Mouse (Mus musculus): ENCODE measurements around the gene Mcidas. TPM values are rescaled to one million over a fixed set of nuclear protein-coding genes. Genes with fewer than 3 reads are reported as not detected.

Mcidas gene
- polyA plus RNA-seq, 1 experiment from 2014 or later, result not detected

DNA sequence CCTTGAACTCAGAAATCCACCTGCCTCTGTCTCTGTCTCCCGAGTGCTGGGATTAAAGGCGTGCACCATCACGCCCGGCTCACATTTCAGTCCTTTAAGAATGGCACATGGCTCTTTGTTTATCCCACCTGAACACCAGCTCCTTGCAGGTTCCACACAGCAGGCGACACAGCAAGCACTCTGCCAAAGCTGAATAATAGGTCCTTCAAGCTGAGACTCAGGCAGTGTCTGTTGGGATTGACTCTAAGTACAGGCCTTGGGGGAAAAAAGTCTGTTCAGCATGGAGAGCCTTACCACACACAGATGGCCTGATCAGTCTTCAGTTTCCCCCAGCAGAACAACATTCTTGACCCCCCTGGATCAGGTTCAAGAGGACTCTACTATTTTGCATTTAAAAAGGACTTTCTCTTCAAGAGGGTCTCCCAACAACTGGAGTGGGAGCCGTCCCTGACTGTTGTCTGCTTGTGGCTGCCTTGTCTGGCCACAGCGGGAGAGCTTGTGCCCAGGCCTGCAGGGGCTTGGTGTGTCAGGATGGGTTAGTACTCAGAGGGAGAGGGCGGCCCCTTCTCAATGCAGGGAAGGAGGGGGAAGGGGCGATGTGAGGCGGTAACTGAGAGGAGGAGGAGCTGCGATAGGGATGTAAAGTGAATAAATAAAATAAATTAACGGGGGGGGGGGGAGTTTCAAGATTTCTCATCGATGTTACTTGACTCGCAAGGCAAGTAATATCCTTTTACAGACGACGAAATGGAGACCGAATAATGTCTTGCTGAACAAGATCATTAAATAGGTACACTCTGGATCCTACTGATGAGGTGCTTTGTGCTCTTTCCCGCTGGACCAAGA is 7.8 kb upstream of the Mcidas start:
- Histone ChIP-seq H3K4me2 (no peak overlapping the region), H3K4me3 (ENCODE audit: low read depth, low read length) (no peak overlapping the region)

DNA sequence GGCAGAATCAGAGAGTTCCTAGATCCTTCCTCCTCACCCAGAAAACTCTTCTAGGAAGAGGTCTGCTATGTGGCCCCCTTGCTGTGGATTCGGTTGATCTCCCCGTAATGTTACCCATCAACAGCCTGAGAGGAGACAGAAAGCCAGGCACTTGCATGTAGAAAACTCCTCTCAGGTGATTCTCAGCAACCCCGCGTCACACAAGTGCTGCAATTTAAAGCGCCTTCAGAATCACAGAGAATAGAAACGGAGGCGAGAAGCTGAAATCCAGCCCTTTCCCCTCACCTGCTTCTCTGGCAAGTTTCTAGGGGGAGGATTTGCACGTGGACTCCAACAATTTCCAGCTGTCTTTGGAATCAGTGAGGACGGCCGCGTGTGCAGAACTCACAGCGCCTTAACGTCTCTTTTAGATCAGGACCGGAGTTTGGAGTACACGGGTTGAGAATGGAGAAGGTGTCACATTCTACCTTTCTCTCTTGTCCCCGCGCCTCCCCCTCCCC is 7.1 kb upstream of the Mcidas start:
- ATAC-seq (replicated peaks; ENCODE audit: low FRiP score) (no peak), DNase-seq (ENCODE audit: low spot score) (no peak)
- Histone ChIP-seq H3K27me3 (replicated peaks; ENCODE audit: control insufficient read depth, insufficient read depth, low read length) (peaks cover 70% of the 10 kb centered on the region), H3K27ac (ENCODE audit: low read depth, low read length) (no peak overlapping the region), H3K4me1 (replicated peaks; ENCODE audit: control insufficient read depth, insufficient read depth, low read length) (peaks cover 14% of the 10 kb centered on the region), H3K9ac (ENCODE audit: low read depth, low read length) (no peak overlapping the region), H3K36me3 (ENCODE audit: control insufficient read depth, insufficient read depth, low read length) (no peaks in the 10 kb centered on the region), H3K4me2 (peak overlapping the region; percentile 96), H3K9me3 (ENCODE audit: control insufficient read depth, low read length) (no peaks in the 10 kb centered on the region), H3K4me3 (ENCODE audit: low read depth, low read length) (no peak overlapping the region)
- WGBS, result 3% methylated on average over 17 of the region's 17 CpGs

More for the DNA sequence above, 7.8 kb upstream of the Mcidas start:
- H3K9ac ChIP-seq (ENCODE audit: low read depth, low read length), result no peak overlapping the region
- peaks cover 67% of the 10 kb centered on the region for H3K27me3 ChIP-seq (replicated peaks; ENCODE audit: control insufficient read depth, insufficient read depth, low read length)
- peaks cover 14% of the 10 kb centered on the region for H3K4me1 ChIP-seq (replicated peaks; ENCODE audit: control insufficient read depth, insufficient read depth, low read length)
- ATAC-seq (replicated peaks; ENCODE audit: low FRiP score), result no peak
- no peak for DNase-seq (ENCODE audit: low spot score)
- H3K9me3 ChIP-seq (ENCODE audit: control insufficient read depth, low read length), result no peaks in the 10 kb centered on the region
- 11% methylated on average over 18 of the region's 18 CpGs for WGBS
- no peak overlapping the region for H3K27ac ChIP-seq (ENCODE audit: low read depth, low read length)
- H3K36me3 ChIP-seq (ENCODE audit: control insufficient read depth, insufficient read depth, low read length), result no peaks in the 10 kb centered on the region

DNA sequence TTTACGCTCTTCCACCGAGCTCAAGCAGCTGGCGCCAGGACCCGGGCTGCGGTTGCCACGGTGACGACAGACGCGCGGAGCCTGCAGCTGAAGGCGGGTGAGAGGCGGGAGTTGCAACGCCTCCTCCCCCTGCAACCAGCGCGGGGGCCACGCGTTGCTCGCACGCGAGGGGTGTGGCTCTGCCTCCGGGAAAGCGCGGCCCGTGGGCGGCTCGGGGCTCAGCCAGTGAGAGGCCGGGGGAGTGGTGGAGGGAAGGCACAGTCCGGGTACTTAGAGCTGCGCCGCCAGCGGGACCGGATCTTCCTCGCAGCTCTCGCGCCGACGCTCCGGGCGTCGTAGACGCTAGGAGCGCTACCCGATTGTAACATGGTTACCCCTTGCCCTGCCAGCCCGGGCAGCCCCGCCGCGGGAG is 6.1 kb upstream of the Mcidas start, which contains the start of gene Ccno:
TSS of gene Ccno (plus strand) at position 271 of the 412 bp plus-strand sequence.
- DNase-seq (ENCODE audit: low spot score) (peak; percentile 86), ATAC-seq (replicated peaks; ENCODE audit: low FRiP score) (peak; percentile 86)
- Histone ChIP-seq H3K4me2 (peak within 1 kb of the TSS; percentile 96), H3K4me3 (ENCODE audit: low read depth, low read length) (peak within 1 kb of the TSS; percentile 53), H3K4me1 (replicated peaks; ENCODE audit: control insufficient read depth, insufficient read depth, low read length) (peaks cover 14% of the 10 kb centered on the region), H3K9me3 (ENCODE audit: control insufficient read depth, low read length) (no peaks in the 10 kb centered on the region), H3K36me3 (ENCODE audit: control insufficient read depth, insufficient read depth, low read length) (no peaks in the 10 kb centered on the region), H3K27me3 (replicated peaks; ENCODE audit: control insufficient read depth, insufficient read depth, low read length) (peaks cover 77% of the 10 kb centered on the region), H3K27ac (ENCODE audit: low read depth, low read length) (no peak within 1 kb of the TSS), H3K9ac (ENCODE audit: low read depth, low read length) (no peak within 1 kb of the TSS)
- WGBS, result under 1% methylated on average over 47 of the region's 47 CpGs

DNA sequence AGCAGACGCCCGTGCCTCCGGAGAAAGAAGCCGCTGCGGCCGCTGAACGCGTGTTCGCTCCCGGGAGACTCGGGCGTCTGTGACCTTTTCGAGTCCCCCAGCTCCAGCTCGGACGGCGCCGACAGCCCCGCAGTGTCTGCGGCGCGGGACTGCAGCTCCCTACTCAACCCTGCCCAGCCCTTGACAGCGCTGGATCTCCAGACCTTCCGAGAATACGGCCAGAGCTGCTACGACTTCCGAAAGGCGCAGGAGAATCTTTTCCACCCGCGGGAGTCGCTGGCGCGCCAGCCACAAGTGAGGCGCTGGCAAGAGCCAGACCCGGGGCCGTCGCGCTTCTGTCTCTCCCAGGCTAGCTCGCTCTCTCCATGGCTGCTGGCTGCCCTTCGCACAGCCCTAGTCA is 5.7 kb upstream of the Mcidas start:
- DNase-seq (ENCODE audit: low spot score) (peak; percentile 47), ATAC-seq (replicated peaks; ENCODE audit: low FRiP score) (0 out of 2 replicates have a peak, but pooled peaks have one; percentile 7)
- no peak overlapping the region for H3K9ac ChIP-seq (ENCODE audit: low read depth, low read length)
- no peak overlapping the region for H3K27ac ChIP-seq (ENCODE audit: low read depth, low read length)
- H3K9me3 ChIP-seq (ENCODE audit: control insufficient read depth, low read length), result no peaks in the 10 kb centered on the region
- under 1% methylated on average over 39 of the region's 39 CpGs for WGBS
- H3K36me3 ChIP-seq (ENCODE audit: control insufficient read depth, insufficient read depth, low read length), result no peaks in the 10 kb centered on the region
- peaks cover 14% of the 10 kb centered on the region for H3K4me1 ChIP-seq (replicated peaks; ENCODE audit: control insufficient read depth, insufficient read depth, low read length)
- peak overlapping the region; percentile 96 for H3K4me2 ChIP-seq
- H3K27me3 ChIP-seq (replicated peaks; ENCODE audit: control insufficient read depth, insufficient read depth, low read length), result peaks cover 81% of the 10 kb centered on the region
- peak overlapping the region; percentile 53 for H3K4me3 ChIP-seq (ENCODE audit: low read depth, low read length)

DNA sequence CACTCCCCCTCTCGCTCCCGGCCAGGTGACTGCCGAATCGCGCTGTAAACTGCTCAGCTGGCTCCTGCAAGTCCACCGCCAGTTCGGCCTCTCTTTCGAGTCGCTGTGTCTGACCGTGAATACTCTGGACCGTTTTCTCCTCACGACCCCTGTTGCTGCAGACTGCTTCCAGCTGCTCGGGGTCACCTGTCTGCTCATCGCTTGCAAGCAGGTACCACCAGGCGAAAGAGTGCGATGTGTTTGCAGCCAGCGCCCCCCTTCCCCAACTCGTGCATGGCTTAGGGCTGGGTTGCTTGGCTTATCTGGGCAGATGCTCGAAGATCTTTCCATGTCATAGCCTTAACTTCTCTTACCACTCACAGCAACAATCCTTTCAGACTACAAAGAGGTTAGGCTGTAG is 4.8 kb upstream of the Mcidas start:
- DNase-seq (ENCODE audit: low spot score) (peak; percentile 48), ATAC-seq (replicated peaks; ENCODE audit: low FRiP score) (no peak)
- Histone ChIP-seq H3K4me2 (peak overlapping the region; percentile 96), H3K9ac (ENCODE audit: low read depth, low read length) (no peak overlapping the region), H3K4me1 (replicated peaks; ENCODE audit: control insufficient read depth, insufficient read depth, low read length) (peaks cover 18% of the 10 kb centered on the region), H3K36me3 (ENCODE audit: control insufficient read depth, insufficient read depth, low read length) (no peaks in the 10 kb centered on the region), H3K27me3 (replicated peaks; ENCODE audit: control insufficient read depth, insufficient read depth, low read length) (peaks cover 90% of the 10 kb centered on the region), H3K9me3 (ENCODE audit: control insufficient read depth, low read length) (no peaks in the 10 kb centered on the region), H3K27ac (ENCODE audit: low read depth, low read length) (no peak overlapping the region), H3K4me3 (ENCODE audit: low read depth, low read length) (0 out of 2 replicates have a peak overlapping the region, but pooled peaks have one; percentile 53)
- under 1% methylated on average over 19 of the region's 19 CpGs for WGBS

DNA sequence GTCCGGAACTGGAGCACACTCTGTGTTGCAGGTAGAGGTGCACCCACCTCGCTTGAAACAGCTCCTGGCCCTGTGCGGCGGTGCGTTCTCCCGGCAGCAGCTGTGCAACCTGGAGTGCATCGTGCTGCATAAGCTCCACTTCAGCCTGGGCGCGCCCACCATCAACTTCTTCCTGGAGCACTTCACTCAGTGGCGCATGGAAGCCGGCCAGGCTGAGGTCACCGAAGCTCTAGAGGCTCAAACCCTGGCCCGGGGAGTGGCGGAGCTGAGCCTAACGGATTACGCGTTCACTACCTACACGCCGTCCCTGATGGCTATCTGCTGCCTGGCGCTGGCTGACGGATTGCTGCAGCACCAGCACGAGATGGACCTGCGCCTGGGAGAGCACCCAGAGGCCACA is 4.1 kb upstream of the Mcidas start:
- Histone ChIP-seq H3K4me1 (replicated peaks; ENCODE audit: control insufficient read depth, insufficient read depth, low read length) (peaks cover 20% of the 10 kb centered on the region), H3K36me3 (ENCODE audit: control insufficient read depth, insufficient read depth, low read length) (no peaks in the 10 kb centered on the region), H3K9me3 (ENCODE audit: control insufficient read depth, low read length) (no peaks in the 10 kb centered on the region), H3K4me3 (ENCODE audit: low read depth, low read length) (no peak overlapping the region), H3K27ac (ENCODE audit: low read depth, low read length) (no peak overlapping the region), H3K4me2 (no peak overlapping the region), H3K27me3 (replicated peaks; ENCODE audit: control insufficient read depth, insufficient read depth, low read length) (peaks cover 91% of the 10 kb centered on the region), H3K9ac (ENCODE audit: low read depth, low read length) (no peak overlapping the region)
- ATAC-seq (replicated peaks; ENCODE audit: low FRiP score), result no peak
- DNase-seq (ENCODE audit: low spot score), result no peak
- 1% methylated on average over 23 of the region's 23 CpGs for WGBS

DNA sequence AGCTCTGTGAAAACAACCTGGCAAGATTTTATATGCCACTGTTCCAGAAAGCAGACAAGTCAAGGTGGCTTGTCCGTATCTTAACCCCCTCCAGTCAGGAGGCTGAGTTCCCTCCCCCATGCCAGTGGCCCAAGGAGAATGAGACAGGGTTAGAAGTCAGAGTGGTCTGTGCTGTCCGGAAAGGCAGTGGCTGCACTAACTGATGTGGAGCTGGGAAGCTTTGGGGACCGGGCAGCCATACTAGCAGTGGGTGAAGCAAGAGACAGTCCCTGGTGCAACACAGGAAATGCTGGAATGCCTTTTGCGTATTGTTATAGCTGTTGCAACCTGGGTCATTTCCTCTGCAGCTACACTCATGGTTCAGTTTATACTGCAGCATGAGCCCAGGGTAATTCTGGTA is 3.3 kb upstream of the Mcidas start:
- 23% methylated on average over 4 of the region's 4 CpGs for WGBS
- Histone ChIP-seq H3K9ac (ENCODE audit: low read depth, low read length) (no peak overlapping the region), H3K4me2 (no peak overlapping the region), H3K27ac (ENCODE audit: low read depth, low read length) (no peak overlapping the region), H3K9me3 (ENCODE audit: control insufficient read depth, low read length) (no peaks in the 10 kb centered on the region), H3K36me3 (ENCODE audit: control insufficient read depth, insufficient read depth, low read length) (no peaks in the 10 kb centered on the region), H3K27me3 (replicated peaks; ENCODE audit: control insufficient read depth, insufficient read depth, low read length) (peaks cover 95% of the 10 kb centered on the region), H3K4me3 (ENCODE audit: low read depth, low read length) (no peak overlapping the region), H3K4me1 (replicated peaks; ENCODE audit: control insufficient read depth, insufficient read depth, low read length) (peaks cover 20% of the 10 kb centered on the region)
- DNase-seq (ENCODE audit: low spot score) (no peak), ATAC-seq (replicated peaks; ENCODE audit: low FRiP score) (no peak)

DNA sequence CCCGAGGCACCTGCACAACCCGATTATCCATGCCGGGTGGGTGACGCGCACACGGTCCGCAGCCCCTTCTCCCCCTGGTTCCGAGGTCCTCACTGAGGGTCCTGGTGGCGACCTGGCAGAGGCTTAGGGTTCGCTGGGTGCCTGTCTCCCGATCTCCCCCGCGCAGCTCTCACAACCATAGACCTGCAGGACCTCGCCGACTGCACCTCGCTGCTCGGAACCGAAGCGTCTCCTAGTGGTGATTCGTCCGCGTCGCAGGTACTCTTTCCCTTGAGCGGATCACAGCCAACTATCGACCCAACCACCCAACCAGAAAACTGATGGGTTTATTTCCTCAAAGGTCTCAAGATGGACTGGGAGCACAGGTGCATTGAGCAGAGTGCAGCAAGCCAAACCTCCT is 546 bp downstream of the Mcidas start:
- peak; percentile 56 for DNase-seq (ENCODE audit: low spot score)
- Histone ChIP-seq H3K4me3 (ENCODE audit: low read depth, low read length) (peak overlapping the region; percentile 36), H3K27ac (ENCODE audit: low read depth, low read length) (no peak overlapping the region), H3K27me3 (replicated peaks; ENCODE audit: control insufficient read depth, insufficient read depth, low read length) (peaks cover 95% of the 10 kb centered on the region), H3K9me3 (ENCODE audit: control insufficient read depth, low read length) (no peaks in the 10 kb centered on the region), H3K4me2 (peak overlapping the region; percentile 63), H3K9ac (ENCODE audit: low read depth, low read length) (no peak overlapping the region), H3K36me3 (ENCODE audit: control insufficient read depth, insufficient read depth, low read length) (no peaks in the 10 kb centered on the region), H3K4me1 (replicated peaks; ENCODE audit: control insufficient read depth, insufficient read depth, low read length) (peaks cover 11% of the 10 kb centered on the region)
- WGBS, result 1% methylated on average over 25 of the region's 25 CpGs
- peak; percentile 58 for ATAC-seq (replicated peaks; ENCODE audit: low FRiP score)

DNA sequence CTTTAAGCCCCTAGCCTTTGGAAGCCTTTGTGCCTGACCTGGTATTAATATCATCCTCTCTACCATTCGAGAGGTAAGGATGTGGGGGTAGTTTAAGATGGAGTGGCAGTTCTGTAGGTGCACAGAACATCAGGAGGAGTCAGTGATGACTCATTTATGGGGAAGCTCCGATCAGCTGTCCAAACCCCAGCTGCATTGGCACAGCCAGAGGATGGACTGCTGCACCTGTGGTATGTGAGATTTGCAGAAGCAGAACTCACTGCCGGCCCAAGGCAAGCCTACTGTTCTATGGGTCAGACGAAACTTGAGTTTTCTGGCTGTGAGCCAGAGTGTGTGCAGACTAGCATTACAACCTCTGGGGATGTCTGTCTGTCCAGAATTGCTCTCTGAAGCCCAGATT is 2.8 kb downstream of the Mcidas start:
- WGBS, result 60% methylated on average over 4 of the region's 4 CpGs

More for the DNA sequence above, 2.8 kb downstream of the Mcidas start:
- H3K27ac ChIP-seq (ENCODE audit: low read depth, low read length), result no peak overlapping the region
- ATAC-seq (replicated peaks; ENCODE audit: low FRiP score), result no peak
- H3K27me3 ChIP-seq (replicated peaks; ENCODE audit: control insufficient read depth, insufficient read depth, low read length), result peaks cover 88% of the 10 kb centered on the region
- no peaks in the 10 kb centered on the region for H3K9me3 ChIP-seq (ENCODE audit: control insufficient read depth, low read length)
- H3K4me1 ChIP-seq (replicated peaks; ENCODE audit: control insufficient read depth, insufficient read depth, low read length), result peaks cover 8% of the 10 kb centered on the region
- H3K36me3 ChIP-seq (ENCODE audit: control insufficient read depth, insufficient read depth, low read length), result no peaks in the 10 kb centered on the region
- H3K9ac ChIP-seq (ENCODE audit: low read depth, low read length), result no peak overlapping the region
- DNase-seq (ENCODE audit: low spot score), result no peak
- H3K4me2 ChIP-seq, result no peak overlapping the region
- H3K4me3 ChIP-seq (ENCODE audit: low read depth, low read length), result no peak overlapping the region

Data from liver, embryonic 11.5 days (tissue).